Mouse (Mus musculus) MEL (cell line): ENCODE results near the gene Il17c. TPM values are rescaled to one million over a fixed set of nuclear protein-coding genes. Genes with fewer than 3 reads are reported as not detected.

Experiments used
- DNase-seq: peaks from one replicate; pipeline ENCODE4 v3.0.0; 2011; ENCODE audit warnings: low read depth, low spot score
- H3K27ac ChIP-seq: 2 replicates; pipeline ENCODE4 v1.5.1; 2012; ENCODE audit warnings: low read depth, mild to moderate bottlenecking, control low read depth, low read length, moderate library complexity; ENCODE audit not compliant: control insufficient read depth
- H3K27me3 ChIP-seq, 2 experiments: fragments of 150-350 bp in 1 of 2; sonication (generic) in 1 of 2; 2 replicates each; pipeline ENCODE4 v1.6.1; 2012; ENCODE audit warnings: low read length in 2 of 2, mild to moderate bottlenecking in 2 of 2, improper control_type of control experiment in 1 of 2, moderate library complexity in 1 of 2; ENCODE audit not compliant: insufficient read depth in 2 of 2, control insufficient read depth in 1 of 2
- H3K36me3 ChIP-seq, 2 experiments: 2 replicates each; pipeline ENCODE4 v1.6.1; 2012 to 2014; ENCODE audit warnings: low read length in 2 of 2, improper control_type of control experiment in 1 of 2, inconsistent platforms in 1 of 2, mild to moderate bottlenecking in 1 of 2; ENCODE audit not compliant: insufficient read depth in 2 of 2, control insufficient read depth in 1 of 2
- H3K4me1 ChIP-seq, 2 experiments: fragments of 150-350 bp in 1 of 2; sonication (generic) in 1 of 2; 2 replicates each; pipeline ENCODE4 v1.6.1; 2012; ENCODE audit warnings: low read length in 2 of 2, improper control_type of control experiment in 1 of 2, mild to moderate bottlenecking in 1 of 2; ENCODE audit not compliant: insufficient read depth in 2 of 2, control insufficient read depth in 1 of 2
- H3K4me3 ChIP-seq, 2 experiments: fragments of 150-350 bp in 1 of 2; sonication (generic) in 1 of 2; 2 replicates each; pipeline ENCODE4 v1.5.1; 2012; ENCODE audit warnings: low read depth in 2 of 2, low read length in 2 of 2, mild to moderate bottlenecking in 2 of 2, moderate library complexity in 2 of 2, control low read depth in 1 of 2, improper control_type of control experiment in 1 of 2; ENCODE audit not compliant: control insufficient read depth in 1 of 2, insufficient read depth in 1 of 2
- H3K79me2 ChIP-seq: 2 replicates; pipeline ENCODE4 v1.6.1; 2012; ENCODE audit warnings: mild to moderate bottlenecking, low read length, moderate library complexity; ENCODE audit not compliant: control insufficient read depth, poor library complexity, insufficient read depth
- H3K9ac ChIP-seq: 2 replicates; pipeline ENCODE4 v1.6.1; 2012; ENCODE audit warnings: low read depth, mild to moderate bottlenecking, control low read depth, low read length, moderate library complexity; ENCODE audit not compliant: control insufficient read depth, poor library complexity, severe bottlenecking
- H3K9me3 ChIP-seq: fragments of 150-350 bp; sonication (generic); replicated peaks from 2 replicates; pipeline ENCODE4 v1.6.1; 2012; ENCODE audit warnings: mild to moderate bottlenecking, low read length, improper control_type of control experiment, moderate library complexity; ENCODE audit not compliant: insufficient read depth
- CHD1 ChIP-seq: IDR thresholded peaks from 2 replicates; pipeline ENCODE4 v1.6.1; 2012; ENCODE audit warnings: low read depth, mild to moderate bottlenecking, inconsistent platforms, low read length, improper control_type of control experiment
- CTCF ChIP-seq, 3 experiments: IDR thresholded peaks in 2 of 3; conservative IDR thresholded peaks in 1 of 3; 2 replicates each; pipeline ENCODE4 v1.5.1; 2011 to 2012; ENCODE audit warnings: low read length in 3 of 3, low read depth in 2 of 3, mild to moderate bottlenecking in 2 of 3, improper control_type of control experiment in 1 of 3, inconsistent platforms in 1 of 3, mixed read lengths in 1 of 3, moderate library complexity in 1 of 3; ENCODE audit not compliant: control insufficient read depth in 1 of 3, insufficient read depth in 1 of 3, poor library complexity in 1 of 3, severe bottlenecking in 1 of 3
- ETS1 ChIP-seq: IDR thresholded peaks from 2 replicates; pipeline ENCODE4 v1.6.1; 2012; ENCODE audit warnings: low read depth, mild to moderate bottlenecking, inconsistent platforms, low read length, improper control_type of control experiment, moderate library complexity
- GABPA ChIP-seq: IDR thresholded peaks from 2 replicates; pipeline ENCODE4 v1.6.1; 2012; ENCODE audit warnings: low read depth, mild to moderate bottlenecking, inconsistent platforms, low read length, improper control_type of control experiment, moderate library complexity
- HCFC1 ChIP-seq: IDR thresholded peaks from 2 replicates; pipeline ENCODE4 v1.6.1; 2012; ENCODE audit warnings: low read depth, mild to moderate bottlenecking, inconsistent platforms, low read length, improper control_type of control experiment, moderate library complexity
- JUND ChIP-seq: IDR thresholded peaks from 2 replicates; pipeline ENCODE4 v1.6.1; 2011; ENCODE audit warnings: low read depth, mild to moderate bottlenecking, improper control_type of control experiment, low read length
- MXI1 ChIP-seq: IDR thresholded peaks from 2 replicates; pipeline ENCODE4 v1.6.1; 2011; ENCODE audit warnings: mild to moderate bottlenecking, low read depth, low read length, improper control_type of control experiment
- MYC ChIP-seq: IDR thresholded peaks from 2 replicates; pipeline ENCODE4 v1.6.1; 2011; ENCODE audit warnings: low read depth, mild to moderate bottlenecking, low read length, improper control_type of control experiment, moderate library complexity
- NELFE ChIP-seq: IDR thresholded peaks from 2 replicates; pipeline ENCODE4 v1.6.1; 2011; ENCODE audit warnings: low read depth, low read length, improper control_type of control experiment
- POLR2A ChIP-seq, 2 experiments: IDR thresholded peaks; 2 replicates each; pipeline ENCODE4 v1.6.1; 2011 to 2012; ENCODE audit warnings: low read length in 2 of 2, mild to moderate bottlenecking in 2 of 2, control low read depth in 1 of 2, improper control_type of control experiment in 1 of 2, low read depth in 1 of 2, moderate library complexity in 1 of 2; ENCODE audit not compliant: control insufficient read depth in 1 of 2, insufficient read depth in 1 of 2, poor library complexity in 1 of 2
- POLR2AphosphoS5 ChIP-seq: IDR thresholded peaks from 2 replicates; pipeline ENCODE4 v1.6.1; 2012; ENCODE audit warnings: low read depth, borderline replicate concordance, mild to moderate bottlenecking, inconsistent platforms, low read length, moderate library complexity, mixed read lengths
- RAD21 ChIP-seq: IDR thresholded peaks from 2 replicates; pipeline ENCODE4 v1.6.1; 2011; ENCODE audit warnings: mild to moderate bottlenecking, low read depth, low read length, improper control_type of control experiment
- TAL1 ChIP-seq: IDR thresholded peaks from 2 replicates; pipeline ENCODE4 v1.6.1; 2012; ENCODE audit warnings: mild to moderate bottlenecking, inconsistent platforms, low read length, moderate library complexity, mixed read lengths
- ZC3H11A ChIP-seq: IDR thresholded peaks from 2 replicates; pipeline ENCODE4 v1.6.1; 2012; ENCODE audit warnings: low read depth, mild to moderate bottlenecking, inconsistent platforms, low read length, improper control_type of control experiment
- ZMIZ1 ChIP-seq: IDR thresholded peaks from 2 replicates; pipeline ENCODE4 v1.6.1; 2012; ENCODE audit warnings: low read depth, mild to moderate bottlenecking, inconsistent platforms, low read length, improper control_type of control experiment, moderate library complexity
- polyA plus RNA-seq, 2 experiments: library from polyadenylated mRNA; stranded (reverse) in 1 of 2; unstranded in 1 of 2; fragments of >175 nt in 1 of 2; fragments of >200 nt in 1 of 2; gene quantifications; 2 replicates each; pipeline versions ENCODE4 v1.2.1 to v1.2.4; 2012; ENCODE audit warnings: low replicate concordance in 2 of 2, low read depth in 1 of 2; ENCODE audit not compliant: insufficient read length in 2 of 2, insufficient read depth in 1 of 2, missing spikeins in 1 of 2
- total RNA-seq: library from RNA; depleted of rRNA; stranded (reverse); fragments of 300-350 nt; gene quantifications from 2 replicates; pipeline ENCODE4 v1.2.3, GENCODE M21; 2012

The Il17c gene
- total and polyA plus RNA-seq, 3 experiments = 0.43 TPM; not detected in 2

DNA sequence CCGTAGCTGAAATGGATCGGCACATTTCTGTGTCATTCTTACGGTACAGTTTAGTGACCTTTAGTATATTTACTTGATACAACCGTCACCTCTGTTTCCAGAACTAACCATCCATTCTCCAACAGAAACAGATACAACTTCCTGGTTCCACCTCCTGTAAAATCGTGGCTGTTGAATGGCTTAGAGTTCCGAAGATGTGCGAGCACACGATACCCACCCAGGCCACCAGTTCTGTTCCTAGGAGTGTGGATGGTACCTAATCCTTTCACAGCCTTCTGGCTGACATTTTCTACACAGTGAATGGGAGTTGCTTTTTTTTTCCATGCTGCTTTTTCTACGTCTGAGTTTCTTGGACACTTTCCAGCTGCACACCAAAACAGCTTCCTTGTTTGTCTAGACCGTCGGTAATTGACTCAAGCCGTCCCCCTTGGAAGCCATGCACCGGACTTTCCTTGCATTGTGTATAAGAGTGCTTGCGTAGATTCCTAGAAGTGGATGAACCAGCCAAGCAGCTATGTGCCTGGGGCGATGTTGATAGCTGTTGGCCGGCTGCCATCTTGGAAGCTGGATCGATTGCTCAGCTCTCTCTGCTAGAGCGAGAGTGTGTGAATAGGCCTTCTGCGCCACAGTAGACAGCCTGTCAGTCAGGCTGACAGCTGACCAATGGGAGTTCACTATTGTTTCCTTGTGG, 22.4 kb downstream of the Il17c start (continued):
- TF ChIP-seq ZMIZ1 (no peak), TAL1 (peak; percentile 68), POLR2A (IDR thresholded peaks at IDR 0.05; ENCODE audit: control insufficient read depth in 1 of 2, insufficient read depth in 1 of 2, low read depth in 1 of 2, low read length in 2 of 2, poor library complexity in 1 of 2) (no peak; a peak in 1 of 4 replicates), HCFC1 (peak; percentile 71)
- TF ChIP-seq, all 39 proteins: peak for 16

DNA sequence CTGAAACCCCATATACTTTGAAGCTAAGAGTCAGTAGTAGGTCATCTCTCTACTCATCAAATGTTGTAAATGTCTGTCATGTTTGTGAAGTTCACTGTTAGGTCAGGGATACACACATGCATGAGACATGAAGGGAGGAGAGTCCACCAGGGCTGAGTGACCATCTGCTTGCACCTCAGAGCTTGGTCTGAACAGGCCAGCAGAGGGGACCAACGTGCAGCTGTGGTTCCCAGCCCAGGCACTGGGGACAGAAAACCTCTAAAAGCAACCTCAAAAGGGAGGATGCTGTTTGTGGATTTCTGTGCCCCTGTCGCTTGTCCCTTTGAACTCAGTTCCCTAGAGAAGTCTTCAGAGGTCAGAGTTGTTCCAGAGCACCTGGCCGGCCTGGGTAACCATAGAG, 23.4 kb downstream of the Il17c start:
- H3K9me3 ChIP-seq = no peaks in the 10 kb centered on the region
- H3K4me1 ChIP-seq = peaks cover 0 to 3% of the 10 kb centered on the region in 2 experiments; a peak in 1 of 4 replicates
- H3K9ac ChIP-seq = no peak overlapping the region
- H3K27ac ChIP-seq = no peak overlapping the region
- no peaks in the 10 kb centered on the region for H3K36me3 ChIP-seq
- H3K27me3 ChIP-seq = no peaks in the 10 kb centered on the region
- no peak for TF ChIP-seq ZMIZ1
- 0 out of 6 replicates have a peak, but pooled peaks of 1 of the 3 experiments have one; percentile 6 for TF ChIP-seq CTCF (IDR thresholded peaks at IDR 0.05 in 2 of 3, conservative IDR thresholded peaks at IDR 0.05 in 1 of 3; ENCODE audit: control insufficient read depth in 1 of 3, insufficient read depth in 1 of 3, low read depth in 2 of 3, low read length in 3 of 3, poor library complexity in 1 of 3, severe bottlenecking in 1 of 3)
- 0 out of 2 replicates have a peak, but pooled peaks cover 3% of the 10 kb centered on the region for H3K79me2 ChIP-seq
- H3K4me3 ChIP-seq = no peak overlapping the region
- DNase-seq = no peak

DNA sequence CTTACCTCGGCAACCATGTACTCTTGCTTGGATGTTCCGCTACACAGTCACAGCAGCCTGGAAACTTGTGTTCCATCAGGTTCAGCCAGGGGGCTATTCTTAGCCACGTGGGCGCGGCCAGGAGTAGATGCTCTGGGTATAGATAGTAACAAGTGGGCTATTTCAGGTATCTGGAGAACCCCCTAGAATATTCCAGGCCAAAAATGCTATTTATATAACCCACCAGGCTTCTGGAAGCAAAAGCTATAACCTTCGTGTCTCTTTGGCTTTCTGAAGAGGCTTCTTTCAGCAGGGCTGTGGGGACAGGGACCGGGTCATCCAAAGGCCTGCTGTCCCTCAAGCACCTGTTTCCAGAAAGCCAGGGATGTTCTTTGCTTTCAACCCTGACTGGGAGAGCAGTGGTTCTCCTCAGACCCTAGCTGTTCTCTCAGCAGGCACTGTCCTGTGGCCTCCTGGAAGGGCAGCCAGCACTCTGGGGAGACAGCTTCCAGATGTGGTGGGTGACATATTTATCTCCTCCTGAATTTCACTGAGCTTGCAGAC, 29.4 kb downstream of the Il17c start:
- Histone ChIP-seq H3K4me3 (no peak overlapping the region), H3K36me3 (peaks cover 0 to 2% of the 10 kb centered on the region in 2 experiments; a peak in 2 of 4 replicates), H3K27ac (no peak overlapping the region), H3K9me3 (no peaks in the 10 kb centered on the region), H3K9ac (no peak overlapping the region), H3K4me1 (peaks cover 9 to 18% of the 10 kb centered on the region in 2 experiments), H3K27me3 (no peaks in the 10 kb centered on the region; a peak in 1 of 4 replicates), H3K79me2 (no peaks in the 10 kb centered on the region)
- no peak for DNase-seq
- TF ChIP-seq ZC3H11A (no peak), JUND (no peak), MYC (no peak), CHD1 (no peak), CTCF (IDR thresholded peaks at IDR 0.05 in 2 of 3, conservative IDR thresholded peaks at IDR 0.05 in 1 of 3; ENCODE audit: control insufficient read depth in 1 of 3, insufficient read depth in 1 of 3, low read depth in 2 of 3, low read length in 3 of 3, poor library complexity in 1 of 3, severe bottlenecking in 1 of 3) (no peak), POLR2AphosphoS5 (no peak), RAD21 (no peak), ETS1 (no peak), NELFE (no peak), MXI1 (no peak), GABPA (no peak)
